Mouse (Mus musculus) neural tube, embryonic 10.5 days (tissue): ENCODE results near the gene B3galt5.
A peak's percentile ranks its signal among the peaks of the same experiment; 100 is the strongest.
"Not testable (repeated sequence)": the region's sequence is repeated elsewhere in the genome, so short reads cannot be mapped to it uniquely, and the experiment has no call there.

Source experiments
- DNase-seq: peaks from one replicate; pipeline ENCODE4 v3.0.0-alpha.2; 2017; ENCODE audit warnings: low spot score; ENCODE audit errors: extremely low spot score

B3galt5 gene

DNA sequence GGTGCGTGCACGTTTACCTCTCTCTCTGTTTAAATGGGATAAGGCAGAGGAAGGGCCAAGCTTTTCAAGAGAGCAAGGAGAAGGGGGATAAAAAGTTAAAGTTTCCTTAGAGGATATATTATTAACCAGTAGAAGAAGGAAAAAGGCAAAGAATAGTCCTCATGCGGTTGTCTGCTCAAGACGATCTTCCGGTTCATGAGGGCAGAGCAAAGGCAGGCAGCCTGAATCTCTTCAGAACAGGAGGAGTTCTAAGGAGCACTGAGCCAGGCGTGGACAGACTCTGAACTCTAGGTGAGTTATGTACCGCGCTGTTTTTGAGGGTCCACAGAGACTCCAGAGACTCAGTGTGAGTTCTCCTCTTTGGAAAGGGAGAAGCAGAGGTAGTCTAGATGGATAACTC, 22.8 kb downstream of the B3galt5 start:
- DNase-seq = no peak

- no peak for DNase-seq
Observed at GRCm38 (mm10) chr16:96271736-96272135, 36.1 kb downstream of the B3galt5 start.

DNA sequence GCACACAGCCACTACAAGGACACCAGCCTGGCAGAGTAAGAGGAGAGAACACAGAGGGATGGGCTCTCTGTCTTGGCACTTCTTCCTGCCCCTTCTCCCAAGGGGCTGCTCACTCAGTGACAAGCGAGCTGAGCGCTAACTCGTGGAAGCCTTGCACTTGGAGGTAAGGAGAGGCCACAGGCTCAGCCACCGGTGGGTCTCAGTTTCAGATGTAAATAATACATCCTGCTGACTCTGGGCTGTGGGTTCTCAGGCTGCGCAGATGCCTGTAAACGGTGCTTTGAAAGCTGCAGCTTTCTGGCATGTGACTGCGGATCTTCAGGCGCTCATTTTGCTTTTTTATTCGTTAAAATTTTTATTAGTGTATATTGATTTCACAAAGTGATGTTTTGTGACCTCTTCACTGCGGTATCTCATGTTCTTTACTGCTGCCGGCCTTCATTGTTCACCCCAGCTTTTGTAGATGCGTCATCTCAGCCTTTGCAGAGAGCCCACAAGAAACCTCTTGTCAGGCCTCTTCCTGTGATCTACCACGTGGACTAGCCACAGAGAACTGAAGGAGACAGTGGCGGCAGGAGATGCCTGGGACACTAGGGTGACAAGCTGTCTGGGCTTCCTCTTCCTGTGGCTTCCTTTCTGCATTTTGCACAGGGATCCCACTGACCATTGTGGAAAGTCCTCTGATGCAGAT, 37.5 kb downstream of the B3galt5 start:
- no peak for DNase-seq

DNA sequence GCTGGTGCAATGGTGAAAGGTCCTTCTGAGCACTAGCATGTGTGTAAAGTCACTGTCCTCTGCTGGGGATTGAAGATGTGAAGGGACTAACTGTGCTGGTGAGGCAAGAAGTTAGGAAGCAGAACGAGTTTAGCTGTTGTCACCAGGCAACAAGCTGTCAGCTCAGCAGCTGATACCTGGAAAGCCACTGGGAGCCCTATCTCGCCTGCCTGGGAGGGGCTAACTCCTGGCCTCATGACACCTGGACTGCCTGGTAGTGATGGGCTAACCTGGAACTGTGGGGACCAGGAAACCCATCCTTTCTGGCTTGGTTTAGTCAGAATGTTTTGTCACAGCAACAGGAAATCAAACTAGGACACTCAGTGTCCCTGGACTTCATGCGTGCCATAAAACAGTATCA, 41.0 kb downstream of the B3galt5 start:
- no peak for DNase-seq

DNA sequence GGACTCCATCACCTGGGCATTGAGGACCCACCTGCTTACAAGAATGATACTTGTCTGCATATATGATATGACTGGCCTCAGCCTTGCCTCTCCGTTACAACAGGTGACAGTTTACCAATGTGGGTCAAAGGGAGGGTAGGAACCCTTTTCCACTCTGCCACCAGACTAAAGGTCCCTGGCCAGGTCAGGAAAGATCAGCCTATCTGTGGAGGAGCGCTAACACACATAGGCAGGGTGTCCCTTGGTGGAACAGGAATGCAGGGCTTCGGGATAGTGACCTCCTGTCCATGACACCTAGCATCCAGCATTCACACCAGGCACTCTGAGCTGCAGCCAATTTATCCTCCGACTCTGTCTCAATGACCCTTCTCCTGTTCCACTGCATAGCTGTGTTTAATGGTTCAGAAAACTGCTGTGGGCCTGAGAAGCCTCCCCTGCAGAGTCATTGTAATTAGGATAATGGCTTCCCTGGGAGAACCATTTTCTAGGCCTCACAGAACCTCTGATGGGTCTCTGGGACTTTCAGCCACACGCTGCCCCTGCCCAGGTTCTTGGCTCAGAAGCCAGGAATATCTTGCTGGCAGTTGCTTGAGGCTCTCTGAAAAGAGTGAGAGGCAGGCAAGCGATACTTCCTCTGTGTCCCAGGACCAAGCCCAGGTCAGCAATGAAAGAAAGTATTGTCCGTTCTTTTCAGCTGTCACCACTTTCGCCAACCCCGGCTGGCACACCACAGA, 43.1 kb downstream of the B3galt5 start:
- DNase-seq = no peak

DNA sequence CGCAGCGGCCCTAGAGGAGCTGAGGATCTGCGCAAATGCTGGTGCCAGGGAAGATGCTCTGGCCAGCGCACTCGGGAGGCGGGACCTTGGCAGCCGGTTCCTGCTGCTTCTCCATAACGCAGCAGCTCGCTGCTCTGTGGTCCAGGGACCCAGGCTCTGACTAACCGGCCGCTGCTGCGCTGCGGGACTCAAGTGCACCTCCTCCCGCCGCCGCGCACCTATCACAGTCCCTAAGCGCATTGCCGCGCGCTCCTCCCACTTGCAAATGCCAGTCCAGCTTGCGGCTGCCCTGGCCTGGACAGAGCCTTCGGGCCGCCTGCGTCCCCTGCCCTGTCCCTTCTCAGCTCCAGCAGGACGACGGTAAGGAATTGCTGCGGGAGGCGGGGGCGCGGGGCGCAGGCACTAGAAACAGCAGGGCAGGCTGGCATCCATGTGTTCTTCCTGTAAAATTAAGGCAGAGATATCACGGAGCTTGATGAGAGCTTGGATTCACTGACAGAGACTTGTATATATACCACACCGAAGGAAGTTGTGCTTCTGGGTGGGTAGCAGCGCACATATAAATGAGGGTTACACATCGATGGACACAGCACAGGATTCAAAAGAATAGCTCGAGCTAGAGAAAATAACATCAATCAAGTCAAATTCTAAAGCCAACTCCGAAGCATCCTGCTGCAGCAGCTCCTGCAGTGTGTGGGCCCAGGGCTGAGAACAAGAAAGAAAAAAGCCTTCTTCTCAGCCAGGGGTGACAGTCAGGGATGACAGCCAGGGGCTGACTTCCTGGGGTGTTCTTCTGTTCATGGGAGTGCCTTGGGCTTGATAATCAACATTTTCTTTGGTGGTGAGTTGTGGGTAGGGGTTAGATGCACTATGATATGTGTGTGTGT, 45.4 kb downstream of the B3galt5 start:
- peak; percentile 64 for DNase-seq

DNA sequence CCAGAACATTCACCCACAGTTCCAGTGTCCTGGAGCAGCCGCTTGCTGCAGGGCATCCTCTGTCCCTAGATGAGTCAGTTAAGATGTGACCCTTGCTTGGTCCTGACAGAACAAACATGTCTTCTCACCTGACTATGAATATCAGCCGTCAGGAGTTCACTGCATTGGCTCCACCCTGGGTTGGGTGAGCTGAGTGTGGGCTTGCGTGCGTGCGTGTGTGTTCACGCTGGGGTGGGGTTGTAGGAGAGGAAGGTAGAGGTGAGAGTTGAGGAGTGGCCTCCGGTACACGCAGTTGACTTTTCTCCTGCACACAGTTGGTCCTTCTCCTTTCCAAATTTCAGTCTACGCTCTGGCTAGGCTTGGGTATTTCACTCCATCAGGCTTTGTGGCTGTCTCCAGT, 47.0 kb downstream of the B3galt5 start:
- DNase-seq = no peak

GRCm38 (mm10) chr16:96291885-96292284, 56.3 kb downstream of the B3galt5 start:
- no peak for DNase-seq

GRCm38 (mm10) chr16:96292530-96293173, 57.1 kb downstream of the B3galt5 start:
- no peak for DNase-seq

GRCm38 (mm10) chr16:96298075-96298474, 62.5 kb downstream of the B3galt5 start:
- DNase-seq = no peak

GRCm38 (mm10) chr16:96298574-96298973, 63.0 kb downstream of the B3galt5 start:
- no peak for DNase-seq

DNA sequence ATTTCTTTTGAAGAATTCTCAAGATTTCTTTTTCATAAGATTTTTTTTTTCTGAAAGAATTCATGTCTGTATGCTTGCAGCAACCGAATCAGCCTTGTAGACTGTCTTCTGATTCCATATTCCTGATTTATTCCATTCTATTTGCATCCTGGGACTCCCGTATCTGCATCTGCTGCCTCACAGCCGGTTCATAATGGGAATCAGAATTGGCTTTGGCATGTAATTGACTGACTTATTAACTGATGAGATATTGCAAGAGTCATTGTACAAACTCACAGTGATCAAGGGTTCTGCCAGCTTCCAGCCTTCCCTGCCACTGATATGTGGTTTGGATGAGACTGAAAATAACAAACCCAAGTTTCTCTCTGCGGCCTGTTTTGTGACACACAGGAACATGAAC, 67.8 kb downstream of the B3galt5 start:
- DNase-seq = no peak

DNA sequence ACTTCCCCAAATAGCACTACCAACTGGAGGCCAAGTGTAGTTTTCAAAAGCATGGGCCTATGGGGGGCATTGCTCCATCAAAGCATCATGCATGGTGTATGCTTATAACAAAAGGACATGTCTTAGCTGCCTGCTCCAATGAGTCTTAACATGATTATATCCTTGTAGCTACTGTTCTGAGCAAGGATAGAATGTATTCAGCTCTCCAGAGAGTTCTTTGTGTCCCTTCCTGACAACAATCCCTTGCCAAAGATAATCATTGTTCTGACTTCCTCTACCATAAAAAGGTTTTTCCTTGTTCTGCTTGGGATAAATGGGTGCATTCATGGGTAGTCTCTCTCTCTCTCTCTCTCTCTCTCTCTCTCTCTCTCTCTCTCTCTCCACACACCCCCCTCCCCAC, 68.8 kb downstream of the B3galt5 start:
- no peak for DNase-seq

DNA sequence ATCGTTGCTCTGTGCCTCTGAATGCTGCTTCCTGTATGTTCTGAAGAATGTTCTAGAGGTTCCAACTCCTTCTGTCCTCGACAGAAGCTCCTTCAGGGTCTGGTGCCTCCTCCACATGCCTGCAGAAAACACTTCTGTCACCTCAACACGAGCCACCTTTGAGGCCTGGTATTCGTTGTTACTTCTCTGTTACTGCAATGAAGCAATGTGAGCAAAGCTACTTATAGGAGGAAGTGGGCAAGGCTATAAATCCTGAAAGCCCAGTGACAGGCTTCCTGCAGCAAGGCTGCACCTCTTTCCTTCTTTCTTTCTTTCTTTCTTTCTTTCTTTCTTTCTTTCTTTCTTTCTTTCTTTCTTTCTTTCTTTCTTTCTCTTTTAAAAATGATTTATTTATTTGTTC, 71.3 kb downstream of the B3galt5 start:
- DNase-seq = no peak

DNA sequence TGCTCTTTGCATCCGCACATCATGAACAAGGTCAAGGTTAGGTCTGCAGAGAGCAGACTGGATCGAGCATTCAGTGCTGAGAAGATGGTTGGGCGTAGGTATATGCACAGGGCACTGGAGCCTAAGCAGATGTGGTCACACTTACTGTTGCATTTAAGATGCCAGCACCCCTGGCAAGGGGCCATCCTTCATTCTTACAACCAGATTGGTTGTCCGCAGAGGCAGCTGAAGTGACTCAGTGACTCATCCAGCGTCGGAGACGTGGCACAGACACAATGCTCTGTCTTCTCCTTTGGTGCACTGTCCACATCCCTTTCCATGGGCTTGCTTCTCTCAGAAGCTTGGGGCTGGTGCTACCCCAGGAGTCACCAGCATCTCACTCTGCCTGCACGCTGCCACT, 82.2 kb downstream of the B3galt5 start:
- no peak for DNase-seq

- no peak for DNase-seq
Observed at GRCm38 (mm10) chr16:96322739-96323138, 87.1 kb downstream of the B3galt5 start.

DNA sequence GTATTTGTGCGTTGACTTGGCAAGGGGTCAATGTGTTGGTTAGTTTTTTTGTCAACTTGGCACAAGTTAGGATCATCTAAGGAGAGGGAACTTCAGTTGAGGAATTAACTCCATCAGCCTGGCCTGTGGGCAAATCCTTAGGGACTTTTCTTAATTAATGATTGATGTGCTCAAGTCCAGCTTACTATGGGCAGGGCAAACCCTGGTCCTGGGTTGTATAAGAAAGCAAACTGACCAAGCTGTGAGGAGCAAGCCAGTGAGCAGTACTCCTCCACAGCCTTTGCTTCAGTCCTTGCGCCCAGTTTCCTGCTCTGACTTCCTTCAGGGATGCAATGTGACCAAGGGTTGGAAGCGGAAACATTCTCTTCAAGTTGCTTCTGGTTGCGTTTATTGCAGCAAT, 87.6 kb downstream of the B3galt5 start:
- no peak for DNase-seq

- DNase-seq = no peak
Observed at GRCm38 (mm10) chr16:96326110-96326999, 90.8 kb downstream of the B3galt5 start.

GRCm38 (mm10) chr16:96327251-96327650, 91.7 kb downstream of the B3galt5 start:
- not testable (repeated sequence) for DNase-seq

- no peak for DNase-seq
Observed at GRCm38 (mm10) chr16:96339570-96339969, 104.0 kb downstream of the B3galt5 start.

- DNase-seq = peak; percentile 52
Observed at GRCm38 (mm10) chr16:96341269-96341668, 105.7 kb downstream of the B3galt5 start.
